Mouse (Mus musculus) frontal cortex, adult 2 months (tissue): ENCODE measurements around the gene Gm13272. TPM values are rescaled to one million over a fixed set of nuclear protein-coding genes. Genes with fewer than 3 reads are reported as not detected.
"Not testable (repeated sequence)": the region's sequence is repeated elsewhere in the genome, so short reads cannot be mapped to it uniquely, and the experiment has no call there.

Experiments used
- DNase-seq, 2 experiments: peaks; one replicate each; pipeline ENCODE4 v3.0.0; 2022; ENCODE audit warnings: low spot score in 1 of 2; ENCODE audit errors: extremely low spot score in 1 of 2
- polyA plus RNA-seq: library from polyadenylated mRNA; depleted of rRNA; stranded (reverse); fragments of >200 nt; gene quantifications from 2 replicates; pipeline ENCODE4 v1.2.3, GENCODE M21; 2012; rRNA removed

Gene Gm13272
- polyA plus RNA-seq, 1 experiment = not detected

GRCm38 (mm10) chr4:88782335-88782734, 2.7 kb downstream of the Gm13272 start:
- not testable (repeated sequence) for DNase-seq

GRCm38 (mm10) chr4:88785409-88785808, 5.8 kb downstream of the Gm13272 start, which contains the start of gene Gm13276:
Gm13276 (plus strand) TSS chr4:88785709.
- DNase-seq = not testable (repeated sequence)

DNA sequence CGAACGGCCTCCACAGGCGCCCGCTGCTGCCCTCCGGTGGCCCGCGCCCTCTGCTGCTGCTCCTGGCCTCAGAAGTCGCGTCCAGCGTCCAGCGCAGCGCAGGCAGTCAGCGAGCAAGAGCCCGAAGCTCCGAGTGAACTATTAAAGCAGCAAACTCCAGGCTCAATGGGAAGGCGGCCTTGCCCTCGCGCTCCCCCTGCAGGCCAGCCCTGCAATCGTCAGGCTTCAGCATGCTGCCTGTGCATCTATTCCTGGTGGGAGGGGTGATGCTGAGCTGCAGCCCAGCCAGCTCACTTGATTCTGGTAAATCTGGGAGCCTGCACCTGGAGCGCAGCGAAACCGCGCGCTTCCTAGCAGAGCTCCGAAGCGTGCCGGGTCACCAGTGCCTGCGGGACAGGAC, 8.8 kb downstream of the Gm13272 start, which contains the start of gene Gm13277:
Gene Gm13277 (plus strand): TSS at position 231 of the 400 bp plus-strand sequence.
- peak; percentile 16 to 80 for DNase-seq

DNA sequence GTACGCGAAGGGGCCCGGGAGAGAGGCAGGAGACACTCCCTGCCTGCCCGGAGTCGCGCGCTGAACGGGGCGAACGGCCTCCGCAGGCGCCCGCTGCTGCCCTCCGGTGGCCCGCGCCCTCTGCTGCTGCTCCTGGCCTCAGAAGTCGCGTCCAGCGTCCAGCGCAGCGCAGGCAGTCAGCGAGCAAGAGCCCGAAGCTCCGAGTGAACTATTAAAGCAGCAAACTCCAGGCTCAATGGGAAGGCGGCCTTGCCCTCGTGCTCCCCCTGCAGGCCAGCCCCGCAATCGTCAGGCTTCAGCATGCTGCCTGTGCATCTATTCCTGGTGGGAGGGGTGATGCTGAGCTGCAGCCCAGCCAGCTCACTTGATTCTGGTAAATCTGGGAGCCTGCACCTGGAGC, 11.6 kb downstream of the Gm13272 start, which contains the start of gene Gm13278:
Gene Gm13278 (plus strand): TSS at position 301 of the 400 bp plus-strand sequence.
- not testable (repeated sequence) for DNase-seq

GRCm38 (mm10) chr4:88793936-88794675, 14.5 kb downstream of the Gm13272 start, which contains the start of gene Gm13275:
Gm13275 (plus strand) TSS chr4:88794487.
- DNase-seq = peak; percentile 44 to 59

DNA sequence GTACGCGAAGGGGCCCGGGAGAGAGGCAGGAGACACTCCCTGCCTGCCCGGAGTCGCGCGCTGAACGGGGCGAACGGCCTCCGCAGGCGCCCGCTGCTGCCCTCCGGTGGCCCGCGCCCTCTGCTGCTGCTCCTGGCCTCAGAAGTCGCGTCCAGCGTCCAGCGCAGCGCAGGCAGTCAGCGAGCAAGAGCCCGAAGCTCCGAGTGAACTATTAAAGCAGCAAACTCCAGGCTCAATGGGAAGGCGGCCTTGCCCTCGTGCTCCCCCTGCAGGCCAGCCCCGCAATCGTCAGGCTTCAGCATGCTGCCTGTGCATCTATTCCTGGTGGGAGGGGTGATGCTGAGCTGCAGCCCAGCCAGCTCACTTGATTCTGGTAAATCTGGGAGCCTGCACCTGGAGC, 17.4 kb downstream of the Gm13272 start, which contains the start of gene Gm13279:
Gene Gm13279 (plus strand): TSS at position 301 of the 400 bp plus-strand sequence.
- not testable (repeated sequence) for DNase-seq

DNA sequence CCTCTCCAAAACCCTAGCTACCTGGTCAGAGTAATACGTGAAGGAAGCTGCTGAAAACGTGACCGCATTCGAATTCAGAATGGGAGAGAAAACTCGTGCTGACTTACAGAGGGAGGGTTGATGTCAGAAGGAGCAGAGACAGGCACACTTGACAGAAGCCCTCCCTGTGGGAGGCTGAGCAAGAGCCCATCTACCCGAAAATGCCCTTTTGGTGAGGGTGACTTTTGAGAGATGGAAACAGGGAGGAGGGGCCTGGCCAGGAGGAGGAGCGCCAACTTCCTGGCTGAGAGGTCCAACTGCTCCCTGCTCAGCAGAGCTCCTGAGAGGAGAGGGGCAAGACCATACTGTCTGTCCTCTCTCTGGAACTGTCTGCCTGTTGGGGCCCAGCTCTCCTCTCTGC, 19.7 kb downstream of the Gm13272 start, which contains the start of gene Gm13285:
Gene Gm13285 (plus strand): TSS at position 301 of the 400 bp plus-strand sequence.
- not testable (repeated sequence) for DNase-seq

GRCm38 (mm10) chr4:88802954-88803353, 23.3 kb downstream of the Gm13272 start, which contains the start of gene Gm13287:
Gm13287 (plus strand) TSS chr4:88803254.
- not testable (repeated sequence) for DNase-seq

DNA sequence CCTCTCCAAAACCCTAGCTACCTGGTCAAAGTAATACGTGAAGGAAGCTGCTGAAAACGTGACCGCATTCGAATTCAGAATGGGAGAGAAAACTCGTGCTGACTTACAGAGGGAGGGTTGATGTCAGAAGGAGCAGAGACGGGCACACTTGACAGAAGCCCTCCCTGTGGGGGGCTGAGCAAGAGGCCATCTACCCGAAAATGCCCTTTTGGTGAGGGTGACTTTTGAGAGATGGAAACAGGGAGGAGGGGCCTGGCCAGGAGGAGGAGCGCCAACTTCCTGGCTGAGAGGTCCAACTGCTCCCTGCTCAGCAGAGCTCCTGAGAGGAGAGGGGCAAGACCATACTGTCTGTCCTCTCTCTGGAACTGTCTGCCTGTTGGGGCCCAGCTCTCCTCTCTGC, 25.6 kb downstream of the Gm13272 start, which contains the start of gene Gm13288:
Gene Gm13288 (plus strand): TSS at position 301 of the 400 bp plus-strand sequence.
- not testable (repeated sequence) for DNase-seq

DNA sequence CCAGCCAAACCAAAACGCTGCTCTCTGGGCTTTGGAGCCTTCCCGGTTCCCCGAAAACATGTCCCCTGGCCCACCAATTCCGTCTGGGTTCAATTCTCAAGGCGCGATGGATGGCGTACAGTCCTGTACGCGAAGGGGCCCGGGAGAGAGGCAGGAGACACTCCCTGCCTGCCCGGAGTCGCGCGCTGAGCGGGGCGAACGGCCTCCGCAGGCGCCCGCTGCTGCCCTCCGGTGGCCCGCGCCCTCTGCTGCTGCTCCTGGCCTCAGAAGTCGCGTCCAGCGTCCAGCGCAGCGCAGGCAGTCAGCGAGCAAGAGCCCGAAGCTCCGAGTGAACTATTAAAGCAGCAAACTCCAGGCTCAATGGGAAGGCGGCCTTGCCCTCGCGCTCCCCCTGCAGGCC, 26.1 kb downstream of the Gm13272 start:
- DNase-seq = not testable (repeated sequence)

- no peak for DNase-seq
Observed at GRCm38 (mm10) chr4:88815928-88816327, 36.3 kb downstream of the Gm13272 start, which contains the start of gene Ifna7. Ifna7 (plus strand) TSS chr4:88816228.

GRCm38 (mm10) chr4:88819659-88820058, 40.0 kb downstream of the Gm13272 start, which contains the start of gene Ifna11:
Ifna11 (plus strand) TSS chr4:88819959.
- no peak for DNase-seq

DNA sequence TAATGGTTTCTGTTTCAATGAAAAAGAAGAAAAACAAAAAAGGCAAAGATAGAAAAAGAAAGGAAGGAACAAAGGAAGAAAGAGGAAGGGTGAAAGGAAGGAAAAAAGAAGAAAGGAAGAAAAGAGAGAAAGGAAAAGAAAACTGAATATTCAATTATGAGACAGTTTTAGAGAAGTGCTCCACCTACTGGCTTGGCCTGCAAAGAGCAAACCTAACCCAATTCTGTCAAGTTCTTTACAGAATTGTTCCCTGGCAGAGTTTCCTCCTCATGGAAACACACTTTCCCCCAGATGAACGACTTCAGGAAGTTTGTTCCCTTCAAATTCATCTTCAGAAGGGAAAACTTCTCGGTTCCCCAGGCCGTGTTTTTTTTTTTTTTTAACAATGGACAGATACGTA, 43.3 kb downstream of the Gm13272 start:
- peak in 1 of 2 experiments; percentile 31 for DNase-seq

DNA sequence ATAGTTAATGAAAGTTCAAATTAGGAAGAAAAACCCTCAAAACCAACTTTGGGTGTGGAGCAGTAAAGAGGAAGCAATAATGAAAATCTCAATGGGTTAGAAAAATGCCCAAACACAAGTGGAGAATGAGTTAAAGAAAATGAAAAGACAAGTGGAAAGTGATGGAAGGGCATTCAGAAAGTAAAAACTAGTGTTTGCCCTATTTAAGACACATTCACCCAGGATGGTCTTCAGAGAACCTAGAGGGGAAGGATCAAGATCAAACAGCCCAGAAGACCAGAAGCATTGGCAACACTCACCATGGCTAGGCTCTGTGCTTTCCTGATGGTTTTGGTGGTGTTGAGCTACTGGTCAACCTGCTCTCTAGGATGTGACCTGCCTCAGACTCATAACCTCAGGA, 47.5 kb downstream of the Gm13272 start, which contains the start of gene Ifna6:
Gene Ifna6 (plus strand): TSS at position 301 of the 400 bp plus-strand sequence.
- not testable (repeated sequence) for DNase-seq

Other genes starting within 250 kb of the Gm13272 start
- gene Ifna15, start 221.6 kb upstream of the Gm13272 start, polyA plus RNA-seq = not detected in 2 replicates
- not detected in 2 replicates for gene Ifna14, start 208.1 kb upstream of the Gm13272 start, polyA plus RNA-seq
- gene Ifna9, start 187.5 kb upstream of the Gm13272 start, polyA plus RNA-seq = not detected in 2 replicates
- not detected in 2 replicates for gene Ifna12, start 176.5 kb upstream of the Gm13272 start, polyA plus RNA-seq
- gene C87499, start 145.4 kb upstream of the Gm13272 start, polyA plus RNA-seq = not detected in 2 replicates
- not detected in 2 replicates for gene Ifna13, start 135.4 kb upstream of the Gm13272 start, polyA plus RNA-seq
- not detected in 2 replicates for gene Ifna16, start 102.9 kb upstream of the Gm13272 start, polyA plus RNA-seq
- not detected in 2 replicates for gene Ifna2, start 95.9 kb upstream of the Gm13272 start, polyA plus RNA-seq
- not detected in 2 replicates for gene Ifnab, start 88.5 kb upstream of the Gm13272 start, polyA plus RNA-seq
- 0.80 and 1.0 TPM in 2 replicates for gene Gm26566, start 58.0 kb upstream of the Gm13272 start, polyA plus RNA-seq
- 43.0 and 47.0 TPM in 2 replicates for gene Klhl9, start 57.4 kb upstream of the Gm13272 start, polyA plus RNA-seq
- gene Gm13271, start 25.0 kb upstream of the Gm13272 start, polyA plus RNA-seq = not detected in 2 replicates
- gene Gm13283, start 19.7 kb upstream of the Gm13272 start, polyA plus RNA-seq = not detected in 2 replicates
- not detected in 2 replicates for gene Gm13290, start 6.0 kb upstream of the Gm13272 start, polyA plus RNA-seq
- not detected in 2 replicates for gene Gm13289, start 2.9 kb upstream of the Gm13272 start, polyA plus RNA-seq
- not detected in 2 replicates for gene Ifnz, start 2.3 kb downstream of the Gm13272 start, polyA plus RNA-seq
- not detected in 2 replicates for gene Gm13276, start 5.9 kb downstream of the Gm13272 start, polyA plus RNA-seq
- not detected in 2 replicates for gene Gm13277, start 8.8 kb downstream of the Gm13272 start, polyA plus RNA-seq
- not detected in 2 replicates for gene Gm13278, start 11.7 kb downstream of the Gm13272 start, polyA plus RNA-seq
- not detected in 2 replicates for gene Gm13275, start 14.6 kb downstream of the Gm13272 start, polyA plus RNA-seq
- not detected in 2 replicates for gene Gm13279, start 17.5 kb downstream of the Gm13272 start, polyA plus RNA-seq
- not detected in 2 replicates for gene Gm13285, start 19.8 kb downstream of the Gm13272 start, polyA plus RNA-seq
- gene Gm13287, start 23.4 kb downstream of the Gm13272 start, polyA plus RNA-seq = not detected in 2 replicates
- gene Gm13288, start 25.7 kb downstream of the Gm13272 start, polyA plus RNA-seq = not detected in 2 replicates
- not detected in 2 replicates for gene Ifna7, start 36.4 kb downstream of the Gm13272 start, polyA plus RNA-seq
- gene Ifna11, start 40.1 kb downstream of the Gm13272 start, polyA plus RNA-seq = not detected in 2 replicates
- gene Ifna6, start 47.6 kb downstream of the Gm13272 start, polyA plus RNA-seq = not detected in 2 replicates
- gene Ifna5, start 55.7 kb downstream of the Gm13272 start, polyA plus RNA-seq = not detected in 2 replicates
- not detected in 2 replicates for gene Ifna4, start 62.0 kb downstream of the Gm13272 start, polyA plus RNA-seq
- not detected in 2 replicates for gene Ifna1, start 70.2 kb downstream of the Gm13272 start, polyA plus RNA-seq
- gene Ifne, start 100.4 kb downstream of the Gm13272 start, polyA plus RNA-seq = not detected in 2 replicates